Mouse (Mus musculus) megakaryocyte, embryonic 14.5 days (primary cell): ENCODE results near the gene Snx32.
"Not testable (repeated sequence)": the region's sequence is repeated elsewhere in the genome, so short reads cannot be mapped to it uniquely, and the experiment has no call there.

ENCODE experiments used
- FLI1 ChIP-seq: IDR thresholded peaks from 2 replicates; pipeline ENCODE4 v1.6.1; 2012; ENCODE audit warnings: low read length, inconsistent platforms, mixed read lengths
- GATA1 ChIP-seq: IDR thresholded peaks from 3 replicates; pipeline ENCODE4 v1.6.1; 2012; ENCODE audit warnings: mixed read lengths, low read length, inconsistent platforms, borderline replicate concordance

- TF ChIP-seq GATA1, FLI1: not testable (repeated sequence)
Observed at GRCm38 (mm10) chr19:5493301-5493721, 17.0 kb downstream of the Snx32 start.
